Mouse (Mus musculus) testis, postnatal 10 days (tissue): ENCODE measurements around the gene Rcan1.

ENCODE experiments used
- DNase-seq: peaks from one replicate; pipeline ENCODE4 v3.0.0; 2021; ENCODE audit warnings: low spot score

The Rcan1 gene

DNA sequence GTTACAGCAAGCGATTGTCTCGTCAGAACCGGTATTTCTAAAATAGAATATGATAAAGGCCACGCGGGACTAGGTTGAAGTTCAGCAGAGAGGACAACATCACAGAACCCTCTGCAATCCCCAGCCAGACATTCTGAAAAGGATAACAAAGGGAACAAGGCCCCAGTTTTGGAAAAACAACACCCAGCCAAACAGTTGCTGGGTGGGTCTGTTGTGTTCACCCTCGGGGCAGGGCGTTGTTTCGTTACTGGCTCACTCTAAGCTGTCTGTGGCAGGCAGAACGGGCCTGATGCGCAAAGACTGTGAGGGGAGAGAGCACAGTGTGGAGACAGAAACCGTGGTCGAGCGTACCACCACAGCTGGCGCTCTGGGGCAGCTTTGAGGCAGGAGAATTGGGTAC lies 2.2 kb downstream of the Rcan1 start:
- no peak for DNase-seq

DNA sequence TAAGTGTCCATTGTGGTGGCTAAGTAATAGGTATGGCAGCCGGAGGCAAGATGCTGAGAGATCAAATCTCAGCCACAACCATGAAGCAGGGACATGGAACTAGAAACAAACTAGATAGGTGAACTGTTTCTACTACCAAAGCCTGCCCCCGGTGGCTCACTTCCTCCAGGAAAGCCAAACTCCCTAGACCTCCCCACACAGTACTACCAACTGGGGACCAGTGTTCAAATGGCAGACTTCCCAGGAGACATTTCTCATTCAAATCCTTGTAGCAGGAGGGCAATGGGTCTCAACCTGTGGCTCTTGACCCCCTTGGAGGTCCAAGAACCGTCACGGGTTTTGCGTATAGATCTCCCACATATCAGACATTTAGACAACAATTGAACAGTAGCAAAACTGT lies 3.6 kb downstream of the Rcan1 start:
- no peak for DNase-seq

DNA sequence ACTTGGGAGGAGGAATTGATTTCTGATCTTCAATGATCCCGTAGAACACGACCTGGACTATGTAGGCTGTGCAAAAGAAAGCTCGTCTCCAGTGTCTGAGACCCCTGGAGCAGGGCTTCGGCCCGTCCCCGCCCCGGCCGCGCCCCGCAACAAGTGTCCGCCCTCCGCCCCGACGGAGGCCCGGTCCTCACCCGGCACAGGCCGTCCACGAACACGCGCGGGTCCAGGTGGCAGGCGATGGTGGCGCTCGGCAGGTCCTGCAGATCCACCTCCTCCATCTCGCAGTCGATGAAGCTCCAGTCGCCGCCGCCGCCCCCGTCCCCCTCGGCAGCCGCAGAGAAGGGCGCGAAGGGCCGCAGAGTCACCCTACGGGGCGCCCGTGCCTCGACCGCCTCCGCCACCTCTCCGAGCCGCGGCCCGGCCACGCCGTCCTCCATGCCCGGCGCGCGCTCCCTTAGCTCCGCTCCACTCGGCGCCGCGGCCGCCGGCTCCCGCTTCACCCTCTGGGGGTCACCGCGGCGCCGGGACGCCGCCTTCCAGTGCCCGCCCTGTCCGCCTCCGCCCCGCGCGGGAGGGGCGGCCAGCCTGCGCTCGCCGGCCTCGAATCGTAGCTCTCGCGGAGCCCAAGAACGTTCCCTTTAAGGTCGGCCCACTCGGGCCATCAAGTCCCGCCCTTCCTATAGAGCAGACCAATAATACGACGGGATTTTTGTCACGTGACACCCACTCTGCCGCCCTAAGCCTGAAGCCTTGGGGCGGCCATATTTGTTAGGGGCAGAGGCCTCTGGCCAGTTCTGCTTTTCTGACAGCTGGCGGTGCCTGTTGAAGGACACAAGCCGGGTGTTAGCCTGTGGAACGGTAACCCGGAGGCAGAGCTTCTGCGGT lies 4.8 kb downstream of the Rcan1 start:
- DNase-seq: peak; percentile 94

DNA sequence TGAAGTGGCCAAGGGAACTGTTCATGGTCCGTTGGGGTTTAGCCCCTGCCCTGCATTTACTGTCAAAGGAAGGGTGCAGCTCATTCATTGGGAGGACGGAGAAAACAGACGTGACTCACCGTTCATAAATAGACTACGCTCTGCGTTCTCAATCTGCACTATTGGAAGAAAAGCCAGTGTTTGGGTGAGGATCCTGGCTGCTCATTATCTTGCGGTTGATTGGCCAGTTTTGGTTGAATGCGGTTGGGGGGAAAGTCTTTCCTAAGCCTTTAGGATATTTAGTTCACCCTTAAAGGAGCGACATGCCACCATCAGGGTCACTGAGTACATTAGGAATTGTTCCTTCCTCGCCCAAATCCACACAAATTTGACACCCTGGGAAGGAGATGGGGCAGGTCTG lies 5.4 kb downstream of the Rcan1 start:
- no peak for DNase-seq

DNA sequence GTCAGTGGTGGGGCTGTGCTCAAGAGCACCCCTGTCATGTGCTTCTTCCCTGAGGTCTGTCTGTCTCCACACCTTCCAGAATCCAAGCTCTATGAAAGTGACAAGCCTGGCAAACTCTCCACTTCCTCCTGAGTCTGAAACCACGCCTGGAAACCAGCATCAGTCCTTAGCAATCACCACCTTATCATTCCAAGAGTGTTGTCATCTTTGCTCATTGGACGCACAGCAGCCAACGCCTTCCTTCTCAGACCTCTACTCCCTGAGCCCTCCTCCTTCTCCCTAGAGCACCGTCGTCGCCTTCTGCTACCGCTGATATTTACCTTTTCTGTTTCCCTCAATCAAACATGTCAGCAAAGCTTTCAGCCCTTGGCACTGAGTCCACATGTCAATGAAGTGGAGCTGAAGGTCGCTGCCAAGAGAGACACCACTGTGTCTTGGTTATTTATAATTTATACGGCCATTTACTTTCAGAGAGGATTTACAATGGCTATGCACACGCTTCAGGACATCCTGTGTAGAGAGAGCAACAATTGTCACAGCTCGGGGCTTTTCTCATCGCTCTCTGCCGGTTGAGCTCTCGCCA lies 6.2 kb downstream of the Rcan1 start:
- no peak for DNase-seq

DNA sequence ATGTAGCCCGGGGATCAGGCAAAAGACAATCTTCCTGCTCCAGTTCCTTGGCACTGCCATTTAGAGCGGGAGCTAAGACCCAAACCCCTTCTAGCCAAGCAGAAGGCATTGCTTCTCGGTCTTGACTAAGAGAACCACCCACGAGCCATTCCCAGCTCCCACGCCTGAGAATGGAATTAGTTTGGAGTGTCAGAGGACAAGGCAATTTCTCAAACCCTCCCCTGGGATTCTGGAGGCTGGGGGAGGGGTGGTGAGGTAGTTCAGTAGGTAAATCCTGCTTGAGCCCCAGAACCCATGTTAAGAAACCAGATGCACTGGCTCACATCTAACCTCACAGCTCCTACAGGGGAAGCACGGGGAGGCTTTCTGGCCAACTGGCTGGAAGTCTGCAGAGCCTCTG lies 9.3 kb downstream of the Rcan1 start:
- DNase-seq: no peak

DNA sequence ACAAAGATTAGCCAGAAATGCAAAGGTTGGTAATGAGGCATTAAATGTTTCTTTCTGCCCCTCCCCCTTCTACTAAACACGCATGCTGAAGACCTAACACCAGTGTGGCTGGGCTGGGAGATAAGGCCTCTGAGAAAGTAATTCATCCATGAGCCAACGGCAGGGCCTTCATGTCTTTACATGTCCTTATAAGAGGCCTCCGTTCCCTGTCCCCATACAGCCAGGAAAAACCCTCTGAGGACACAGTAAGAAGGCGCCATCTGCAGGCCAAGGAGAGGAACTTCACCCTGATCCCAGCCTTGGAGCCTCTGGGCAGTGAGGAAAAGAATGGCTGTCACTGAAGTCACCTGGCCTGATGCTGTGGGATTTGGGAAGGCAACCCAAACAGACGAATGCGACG lies 13.1 kb downstream of the Rcan1 start:
- peak; percentile 83 for DNase-seq

GRCm38 (mm10) chr16:92455969-92456368 lies 14.7 kb downstream of the Rcan1 start:
- no peak for DNase-seq

- no peak for DNase-seq
Observed at GRCm38 (mm10) chr16:92455488-92455887, 15.2 kb downstream of the Rcan1 start.

DNA sequence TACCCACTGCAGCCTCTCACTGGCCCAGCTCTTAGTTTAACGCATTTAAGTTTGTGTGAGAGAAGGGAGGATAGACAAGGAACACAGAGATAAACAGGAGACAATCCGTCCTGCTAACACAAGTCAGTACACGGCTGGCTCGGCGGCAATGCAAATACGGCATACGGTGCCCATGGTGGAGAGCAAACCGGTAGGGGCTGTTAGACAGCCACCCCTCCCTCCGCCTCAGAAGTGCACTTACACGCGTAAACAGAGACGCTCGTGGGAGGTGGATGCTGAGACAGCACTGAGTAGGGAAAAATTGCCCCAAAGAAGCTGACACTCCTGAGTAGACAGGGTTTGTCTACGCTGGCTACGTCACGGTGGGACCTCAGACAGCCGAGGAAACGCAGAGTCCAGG lies 16.2 kb downstream of the Rcan1 start:
- DNase-seq: no peak

DNA sequence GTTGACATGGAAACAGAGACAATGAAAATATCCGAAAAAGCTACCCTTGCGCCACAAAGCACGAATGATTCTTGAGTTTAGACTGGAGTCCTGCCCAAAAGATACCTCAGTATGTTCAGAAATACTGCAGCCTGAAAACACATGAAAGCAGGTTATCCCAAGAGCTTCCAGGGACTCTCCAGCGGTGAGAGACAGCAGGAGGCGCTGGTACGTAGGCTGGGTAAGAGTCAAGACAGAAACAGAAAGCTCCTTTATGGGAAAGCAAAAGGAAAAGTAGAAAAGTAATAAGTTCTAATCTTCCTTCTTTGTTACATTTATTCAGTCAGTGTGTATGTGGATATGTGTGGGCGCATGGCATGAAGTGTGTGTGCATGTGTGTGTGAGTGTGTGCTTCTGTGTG lies 16.7 kb downstream of the Rcan1 start:
- no peak for DNase-seq

- no peak for DNase-seq
Observed at GRCm38 (mm10) chr16:92452609-92453008, 18.1 kb downstream of the Rcan1 start.

DNA sequence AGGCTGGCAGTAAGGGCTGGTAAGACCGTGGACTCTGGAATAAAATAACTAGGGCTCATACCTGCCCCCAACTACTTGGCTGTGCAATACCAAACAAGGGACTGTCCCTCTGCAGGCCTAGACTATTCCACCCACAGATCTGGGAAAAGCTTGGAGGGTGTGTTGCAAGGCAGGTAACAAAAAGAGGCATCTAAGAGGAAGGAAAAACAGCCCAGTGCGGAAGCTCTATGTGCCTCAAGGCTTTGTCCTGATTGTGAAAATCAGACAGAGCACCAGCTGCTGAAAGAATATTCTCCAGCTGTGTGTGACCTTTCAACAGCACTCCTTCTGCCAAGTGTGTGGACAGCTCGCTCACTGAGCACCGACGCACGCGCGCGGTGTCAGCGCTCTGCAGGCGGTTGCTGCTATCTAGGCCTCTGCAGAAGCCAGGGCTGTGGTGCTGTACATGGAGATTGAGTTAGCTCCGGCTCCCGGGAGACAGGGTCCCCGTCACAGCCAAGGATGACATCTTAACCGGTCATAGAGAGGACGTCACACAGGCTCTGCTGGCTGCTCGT lies 19.1 kb downstream of the Rcan1 start:
- no peak for DNase-seq

GRCm38 (mm10) chr16:92450331-92450730 lies 20.3 kb downstream of the Rcan1 start:
- DNase-seq: no peak

DNA sequence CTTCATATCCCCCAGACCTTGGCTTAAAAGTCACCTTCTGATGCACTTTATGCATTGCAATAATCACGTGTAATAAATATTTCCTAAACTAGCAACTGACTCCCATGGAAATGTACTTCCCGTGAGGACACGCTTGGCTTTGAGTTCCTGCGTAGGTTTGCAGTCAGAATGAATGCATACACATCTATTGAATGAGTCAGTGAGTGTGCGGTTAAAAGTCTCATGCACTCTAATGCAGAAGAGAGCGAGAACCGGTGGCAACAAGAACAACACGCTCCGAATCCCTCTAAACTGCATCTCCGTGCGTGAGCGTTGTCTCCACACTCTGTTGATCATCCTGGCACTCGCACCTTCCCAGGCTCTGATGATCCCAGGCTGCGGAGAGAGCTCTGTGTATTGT lies 21.6 kb downstream of the Rcan1 start:
- no peak for DNase-seq

DNA sequence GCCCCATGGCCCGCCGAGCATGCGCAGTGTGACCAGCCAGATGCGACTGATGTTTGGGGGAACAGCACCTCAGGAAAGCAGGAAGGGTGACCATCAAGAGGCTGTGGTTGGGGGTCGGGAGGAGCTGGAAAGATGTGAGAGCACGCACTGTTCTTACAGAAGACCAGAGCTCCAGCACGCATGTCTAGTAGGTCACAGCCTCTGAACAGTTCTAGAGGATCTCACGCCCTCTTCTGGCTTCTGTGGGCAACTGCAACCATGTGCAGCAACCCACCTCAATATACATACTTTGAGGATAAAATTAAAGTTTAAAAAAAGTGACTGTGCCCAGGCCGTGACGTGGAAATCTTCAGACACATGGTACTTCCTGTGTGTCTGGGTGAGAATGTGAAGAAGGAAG lies 25.3 kb downstream of the Rcan1 start:
- DNase-seq: no peak

DNA sequence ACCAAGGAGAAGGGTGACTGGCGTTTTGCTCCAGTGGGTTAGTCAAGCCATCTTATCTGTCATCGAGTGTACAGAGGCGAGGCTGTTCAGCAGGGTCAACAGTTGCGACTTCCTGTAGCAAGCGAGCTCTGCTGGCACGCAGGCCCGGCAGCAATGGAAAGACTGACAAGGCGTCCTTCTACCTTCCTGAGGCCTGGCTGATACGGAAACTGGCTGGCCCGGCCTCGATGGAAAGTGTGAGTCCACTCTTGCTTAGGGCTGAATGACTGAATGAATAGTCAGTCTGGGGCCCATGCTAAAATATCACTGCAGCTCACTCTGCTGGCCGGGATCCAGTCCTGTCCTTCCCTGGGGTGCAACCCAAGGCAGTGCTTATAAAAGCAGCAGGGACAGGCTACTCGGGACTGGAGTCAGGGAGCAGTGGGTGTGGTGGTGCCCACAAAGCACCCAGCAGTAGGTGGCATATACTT lies 27.0 kb downstream of the Rcan1 start:
- no peak for DNase-seq

- no peak for DNase-seq
Observed at GRCm38 (mm10) chr16:92442946-92443345, 27.7 kb downstream of the Rcan1 start.

- DNase-seq: no peak
Observed at GRCm38 (mm10) chr16:92442150-92442549, 28.5 kb downstream of the Rcan1 start.

DNA sequence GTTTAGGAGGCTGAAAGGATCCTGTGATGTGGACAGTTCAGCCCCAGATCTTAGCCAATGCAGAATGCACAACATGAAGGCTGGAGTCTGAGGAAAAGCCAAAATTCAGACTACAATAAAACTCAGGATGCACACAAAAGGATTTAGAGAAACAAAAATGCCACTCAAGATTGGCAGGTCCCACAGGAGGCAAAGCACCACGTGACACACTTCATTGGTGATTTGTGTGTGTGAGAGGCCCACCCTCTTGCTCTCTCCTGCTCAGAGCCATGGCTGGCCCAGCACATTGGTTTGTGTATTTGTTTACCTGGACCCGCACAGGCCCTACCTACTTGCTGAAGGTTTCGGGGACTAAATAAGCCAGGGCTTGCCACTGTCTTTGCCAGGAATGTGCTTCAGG lies 29.5 kb downstream of the Rcan1 start:
- DNase-seq: no peak

DNA sequence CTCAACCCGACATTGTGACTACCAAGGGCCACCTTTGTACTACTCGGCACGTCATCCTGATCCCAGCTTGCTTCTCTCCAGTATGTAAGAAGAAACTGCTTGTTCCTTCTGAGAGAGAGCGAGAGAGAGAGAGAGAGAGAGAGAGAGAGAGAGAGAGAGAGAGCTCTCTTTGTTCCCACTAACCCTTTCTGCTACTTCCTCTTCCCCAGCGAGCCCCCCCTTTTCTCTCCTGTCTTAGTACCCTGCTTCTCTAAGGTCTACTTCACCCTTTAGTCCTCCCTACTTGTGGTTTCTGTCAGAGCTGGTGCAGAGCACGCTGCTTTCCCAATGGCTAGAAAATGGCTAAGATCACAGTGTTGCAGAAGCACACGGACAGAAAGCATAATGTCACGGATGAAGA lies 30.4 kb downstream of the Rcan1 start:
- no peak for DNase-seq

DNA sequence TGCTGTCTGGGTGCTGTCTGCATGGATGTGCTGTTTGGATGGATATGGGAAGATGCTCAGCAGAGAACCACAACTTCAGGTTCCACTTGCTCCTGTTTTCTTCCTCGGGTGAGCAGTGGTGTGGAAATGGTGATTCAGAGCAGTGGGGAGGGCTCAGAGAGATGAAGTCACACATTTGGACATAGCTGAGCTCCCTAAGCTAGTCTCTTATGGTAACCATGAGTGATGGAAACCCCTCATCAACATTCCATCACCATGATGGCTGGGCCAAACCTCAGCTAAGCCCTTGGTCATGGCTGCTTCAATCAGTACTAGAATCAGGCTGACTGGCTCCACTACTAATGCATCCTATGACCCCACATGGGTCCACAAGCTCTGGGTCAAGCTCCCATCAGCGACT lies 30.9 kb downstream of the Rcan1 start:
- no peak for DNase-seq

DNA sequence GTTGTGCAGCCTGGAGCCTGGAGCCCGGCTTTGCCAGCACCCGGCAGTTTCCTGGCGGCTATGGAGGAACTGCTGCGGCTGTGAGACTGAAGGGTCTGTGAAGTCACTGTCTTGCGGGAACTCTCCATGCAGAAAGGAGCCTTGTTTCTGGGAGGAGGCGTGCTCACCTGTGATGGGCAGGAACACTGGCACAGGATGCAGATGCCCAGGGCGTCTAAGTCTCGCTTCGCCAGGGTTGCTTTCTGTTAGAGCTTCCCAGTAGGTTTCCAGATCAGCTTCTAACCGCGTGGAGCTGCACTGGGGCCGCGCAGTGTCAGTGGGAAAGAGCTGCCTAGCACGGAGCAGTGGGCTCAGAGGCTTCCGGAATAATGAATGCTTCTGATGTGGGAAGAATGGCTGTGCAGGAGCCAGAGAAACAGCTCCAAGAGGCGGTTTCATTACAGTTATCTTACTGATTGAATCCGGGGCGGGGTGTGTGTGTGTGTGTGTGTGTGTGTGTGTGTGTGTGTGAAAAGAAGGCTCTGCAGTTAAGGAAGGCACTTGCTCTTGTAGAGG lies 35.2 kb downstream of the Rcan1 start:
- DNase-seq: no peak
